Mouse (Mus musculus): ENCODE results near the gene Edem2.

GRCm38 (mm10) chr2:155673546-155673945 is 55.7 kb downstream of the Edem2 start:
- peak; percentile 70; the same call in 1 of the 2 replicates for TF ChIP-seq CTCF (IDR thresholded peaks at IDR 0.05; ENCODE audit: borderline replicate concordance, insufficient read depth, low read depth, low read length)
- TF ChIP-seq POLR2A (IDR thresholded peaks at IDR 0.05; ENCODE audit: borderline replicate concordance, insufficient read depth, low read length), result no peak

Data from cerebellum, adult 2 months (tissue).